Mouse (Mus musculus) embryonic facial prominence, embryonic 12.5 days (tissue): ENCODE measurements around the gene Tlcd1. TPM values are rescaled to one million over a fixed set of nuclear protein-coding genes. Genes with fewer than 3 reads are reported as not detected.

Source experiments
- ATAC-seq: fragments of 200-750 bp; cut with Nextera tagmentation; 2 replicates; pipeline ENCODE4 v1.8.0; 2017; ENCODE audit not compliant: insufficient number of reproducible peaks, insufficient read depth, low FRiP score, low TSS enrichment
- H3K27ac ChIP-seq: fragments of 300-500 bp; sonication (generic); 2 replicates; pipeline ENCODE4 v1.5.1; 2016; ENCODE audit warnings: mild to moderate bottlenecking
- H3K27me3 ChIP-seq: fragments of 300-500 bp; sonication (generic); 2 replicates; pipeline ENCODE4 v1.6.1; 2016; ENCODE audit warnings: mild to moderate bottlenecking, moderate library complexity
- H3K36me3 ChIP-seq: fragments of 300-500 bp; sonication (generic); 2 replicates; pipeline ENCODE4 v1.6.1; 2016; ENCODE audit warnings: mild to moderate bottlenecking
- H3K4me1 ChIP-seq: fragments of 300-500 bp; sonication (generic); 2 replicates; pipeline ENCODE4 v1.6.1; 2016
- H3K4me2 ChIP-seq: fragments of 300-500 bp; sonication (generic); replicated peaks from 2 replicates; pipeline ENCODE4 v1.6.1; 2016; ENCODE audit warnings: mild to moderate bottlenecking, moderate library complexity
- H3K4me3 ChIP-seq: fragments of 300-500 bp; sonication (generic); 2 replicates; pipeline ENCODE4 v1.5.1; 2016; ENCODE audit warnings: mild to moderate bottlenecking
- H3K9ac ChIP-seq: fragments of 300-500 bp; sonication (generic); 2 replicates; pipeline ENCODE4 v1.6.1; 2016; ENCODE audit warnings: mild to moderate bottlenecking, moderate library complexity
- H3K9me3 ChIP-seq: fragments of 300-500 bp; sonication (generic); 2 replicates; pipeline ENCODE4 v1.6.1; 2016; ENCODE audit warnings: mild to moderate bottlenecking, moderate library complexity
- WGBS: fragments of 180-500 bp; shearing (Covaris S2); methylation state at CpG from one replicate; pipeline ENCODE4 v1.1.7; 2016; 5-methylcytosine and 5-hydroxymethylcytosine counted together
- polyA plus RNA-seq: library from polyadenylated mRNA; unstranded; fragments of >200 nt; fragmentation: Nextera tagmentation; extraction: Ambion mirVana; gene quantifications from 2 replicates; pipeline ENCODE4 v1.2.1, GENCODE M21; 2016

The Tlcd1 gene
- polyA plus RNA-seq, 1 experiment from 2014 or later, result 14.2 TPM

- WGBS, result 0% methylated on average over 42 of the region's 42 CpGs
Measured at GRCm38 (mm10) chr11:78189234-78190040, 12.9 kb downstream of the Tlcd1 start.

GRCm38 (mm10) chr11:78190041-78190440, 13.5 kb downstream of the Tlcd1 start:
- H3K4me1 ChIP-seq, result peaks cover 12% of the 10 kb centered on the region
- no peaks in the 10 kb centered on the region for H3K9me3 ChIP-seq
- H3K27ac ChIP-seq, result peak overlapping the region; percentile 100
- peak overlapping the region; percentile 92 for H3K9ac ChIP-seq
- no peak for ATAC-seq
- no peaks in the 10 kb centered on the region for H3K27me3 ChIP-seq
- H3K4me3 ChIP-seq, result peak overlapping the region; percentile 81
- WGBS, result 55% methylated on average over 6 of the region's 6 CpGs
- H3K4me2 ChIP-seq, result peak overlapping the region; percentile 51
- peaks cover 24% of the 10 kb centered on the region for H3K36me3 ChIP-seq

More at GRCm38 (mm10) chr11:78189234-78190040, 12.9 kb downstream of the Tlcd1 start:
- Histone ChIP-seq H3K27me3 (no peaks in the 10 kb centered on the region), H3K9me3 (no peaks in the 10 kb centered on the region), H3K4me1 (peaks cover 10% of the 10 kb centered on the region), H3K36me3 (peaks cover 24% of the 10 kb centered on the region), H3K27ac (peak overlapping the region; percentile 100), H3K4me2 (peak overlapping the region; percentile 51), H3K9ac (peak overlapping the region; percentile 92), H3K4me3 (peak overlapping the region; percentile 81)
- peak; percentile 81 for ATAC-seq

- peak within 1 kb of the TSS; percentile 56 for H3K4me2 ChIP-seq
- H3K36me3 ChIP-seq, result peaks cover 24% of the 10 kb centered on the region
- peak within 1 kb of the TSS; percentile 40 for H3K4me3 ChIP-seq
- no peak within 1 kb of the TSS for H3K9ac ChIP-seq
- H3K27ac ChIP-seq, result 0 out of 2 replicates have a peak within 1 kb of the TSS, but pooled peaks have one; percentile 30
- H3K27me3 ChIP-seq, result no peaks in the 10 kb centered on the region
- WGBS, result 79% methylated on average over 1 of the region's 1 CpGs
- H3K9me3 ChIP-seq, result no peaks in the 10 kb centered on the region
- peaks cover 14% of the 10 kb centered on the region for H3K4me1 ChIP-seq
- ATAC-seq, result no peak
Measured at GRCm38 (mm10) chr11:78193113-78193512, 16.6 kb downstream of the Tlcd1 start, which contains the start of gene Proca1. Gene Proca1 (plus strand): TSS chr11:78193392.

- Histone ChIP-seq H3K9ac (peak overlapping the region; percentile 21; the same call in 1 of the 2 replicates), H3K27me3 (no peaks in the 10 kb centered on the region)
Measured at GRCm38 (mm10) chr11:78194411-78195100, 18.0 kb downstream of the Tlcd1 start.

GRCm38 (mm10) chr11:78195101-78195863, 18.8 kb downstream of the Tlcd1 start:
- H3K4me1 ChIP-seq, result peaks cover 7% of the 10 kb centered on the region
- peak overlapping the region; percentile 21; the same call in 1 of the 2 replicates for H3K9ac ChIP-seq
- no peak; the same call in 1 of the 2 replicates for ATAC-seq
- peak overlapping the region; percentile 48 for H3K27ac ChIP-seq
- no peaks in the 10 kb centered on the region for H3K27me3 ChIP-seq
- 64% methylated on average over 23 of the region's 23 CpGs for WGBS
- H3K9me3 ChIP-seq, result no peaks in the 10 kb centered on the region
- H3K36me3 ChIP-seq, result peaks cover 24% of the 10 kb centered on the region
- peak overlapping the region; percentile 40 for H3K4me3 ChIP-seq
- H3K4me2 ChIP-seq, result peak overlapping the region; percentile 56

More at GRCm38 (mm10) chr11:78194411-78195100, 18.0 kb downstream of the Tlcd1 start:
- peak overlapping the region; percentile 48 for H3K27ac ChIP-seq
- ATAC-seq, result peak; percentile 76
- H3K4me1 ChIP-seq, result peaks cover 14% of the 10 kb centered on the region
- no peaks in the 10 kb centered on the region for H3K9me3 ChIP-seq
- peak overlapping the region; percentile 56 for H3K4me2 ChIP-seq
- 2% methylated on average over 30 of the region's 30 CpGs for WGBS
- peak overlapping the region; percentile 40 for H3K4me3 ChIP-seq
- H3K36me3 ChIP-seq, result peaks cover 24% of the 10 kb centered on the region

GRCm38 (mm10) chr11:78202372-78202771, 25.9 kb downstream of the Tlcd1 start:
- H3K36me3 ChIP-seq, result peaks cover 39% of the 10 kb centered on the region
- H3K4me1 ChIP-seq, result no peaks in the 10 kb centered on the region
- no peaks in the 10 kb centered on the region for H3K9me3 ChIP-seq
- no peak overlapping the region for H3K27ac ChIP-seq
- H3K9ac ChIP-seq, result no peak overlapping the region
- 82% methylated on average over 3 of the region's 3 CpGs for WGBS
- no peak overlapping the region for H3K4me3 ChIP-seq
- no peak overlapping the region for H3K4me2 ChIP-seq
- no peak for ATAC-seq
- H3K27me3 ChIP-seq, result no peaks in the 10 kb centered on the region

GRCm38 (mm10) chr11:78204287-78204686, 27.8 kb downstream of the Tlcd1 start:
- Histone ChIP-seq H3K9ac (no peak overlapping the region), H3K4me2 (no peak overlapping the region), H3K27me3 (no peaks in the 10 kb centered on the region), H3K9me3 (no peaks in the 10 kb centered on the region), H3K4me1 (no peaks in the 10 kb centered on the region), H3K36me3 (peaks cover 59% of the 10 kb centered on the region), H3K4me3 (no peak overlapping the region), H3K27ac (no peak overlapping the region)
- no peak for ATAC-seq
- WGBS, result 84% methylated on average over 6 of the region's 6 CpGs

- Histone ChIP-seq H3K4me3 (no peak overlapping the region), H3K36me3 (peaks cover 72% of the 10 kb centered on the region), H3K4me1 (no peaks in the 10 kb centered on the region), H3K9ac (no peak overlapping the region), H3K9me3 (no peaks in the 10 kb centered on the region), H3K4me2 (no peak overlapping the region), H3K27me3 (no peaks in the 10 kb centered on the region), H3K27ac (0 out of 2 replicates have a peak overlapping the region, but pooled peaks have one; percentile 25)
- WGBS, result 79% methylated on average over 13 of the region's 13 CpGs
- no peak for ATAC-seq
Measured at GRCm38 (mm10) chr11:78205361-78206206, 29.1 kb downstream of the Tlcd1 start.

GRCm38 (mm10) chr11:78207190-78207589, 30.7 kb downstream of the Tlcd1 start:
- H3K4me1 ChIP-seq, result no peaks in the 10 kb centered on the region
- no peak overlapping the region for H3K4me2 ChIP-seq
- H3K9me3 ChIP-seq, result no peaks in the 10 kb centered on the region
- WGBS, result 81% methylated on average over 7 of the region's 7 CpGs
- no peak overlapping the region for H3K9ac ChIP-seq
- peaks cover 88% of the 10 kb centered on the region for H3K36me3 ChIP-seq
- no peaks in the 10 kb centered on the region for H3K27me3 ChIP-seq
- no peak overlapping the region for H3K4me3 ChIP-seq
- no peak for ATAC-seq
- H3K27ac ChIP-seq, result no peak overlapping the region

- H3K4me3 ChIP-seq, result no peak overlapping the region
- peaks cover 98% of the 10 kb centered on the region for H3K36me3 ChIP-seq
- H3K27me3 ChIP-seq, result no peaks in the 10 kb centered on the region
- 94% methylated on average over 6 of the region's 6 CpGs for WGBS
- ATAC-seq, result no peak
- H3K27ac ChIP-seq, result no peak overlapping the region
- H3K9me3 ChIP-seq, result no peaks in the 10 kb centered on the region
- no peak overlapping the region for H3K4me2 ChIP-seq
- no peak overlapping the region for H3K9ac ChIP-seq
- H3K4me1 ChIP-seq, result no peaks in the 10 kb centered on the region
Measured at GRCm38 (mm10) chr11:78209886-78210285, 33.4 kb downstream of the Tlcd1 start.
